Mouse (Mus musculus) lung, postnatal 0 days (tissue): ENCODE data around the gene Mfng. TPM values are rescaled to one million over a fixed set of nuclear protein-coding genes. Genes with fewer than 3 reads are reported as not detected.

Experiments used
- ATAC-seq: fragments of 200-750 bp; cut with Nextera tagmentation; 2 replicates; pipeline ENCODE4 v1.8.0; 2017; ENCODE audit warnings: moderate library complexity
- DNase-seq: peaks from one replicate; pipeline ENCODE4 v3.0.0-alpha.2; 2016; ENCODE audit warnings: low spot score
- H3K27ac ChIP-seq: fragments of 300-500 bp; sonication (generic); 2 replicates; pipeline ENCODE4 v1.5.1; 2014; ENCODE audit warnings: antibody characterized with exemption, mild to moderate bottlenecking, low read length, mixed read lengths
- H3K27me3 ChIP-seq: fragments of 300-500 bp; sonication (generic); replicated peaks from 2 replicates; pipeline ENCODE4 v1.6.1; 2014; ENCODE audit warnings: low read length, mixed read lengths; ENCODE audit not compliant: insufficient read depth
- H3K36me3 ChIP-seq: fragments of 300-500 bp; sonication (generic); 2 replicates; pipeline ENCODE4 v1.6.1; 2014; ENCODE audit warnings: low read length, mixed read lengths; ENCODE audit not compliant: insufficient read depth
- H3K4me1 ChIP-seq: fragments of 300-500 bp; sonication (generic); 2 replicates; pipeline ENCODE4 v1.6.1; 2014; ENCODE audit warnings: antibody characterized with exemption, low read depth, low read length, mixed read lengths; ENCODE audit not compliant: insufficient read depth
- H3K4me2 ChIP-seq: fragments of 300-500 bp; sonication (generic); replicated peaks from 2 replicates; pipeline ENCODE4 v1.6.1; 2014; ENCODE audit warnings: low read depth, mild to moderate bottlenecking, low read length, moderate library complexity, mixed read lengths
- H3K4me3 ChIP-seq: fragments of 300-500 bp; sonication (generic); 2 replicates; pipeline ENCODE4 v1.5.1; 2014; ENCODE audit warnings: low read depth, low read length
- H3K9ac ChIP-seq: fragments of 300-500 bp; sonication (generic); replicated peaks from 2 replicates; pipeline ENCODE4 v1.6.1; 2014; ENCODE audit warnings: low read depth, mild to moderate bottlenecking
- H3K9me3 ChIP-seq: fragments of 300-500 bp; sonication (generic); 2 replicates; pipeline ENCODE4 v1.6.1; 2016; ENCODE audit warnings: low read length, mixed read lengths
- CTCF ChIP-seq: IDR thresholded peaks from 2 replicates; pipeline ENCODE4 v1.5.1; 2016; ENCODE audit warnings: antibody characterized with exemption, mild to moderate bottlenecking
- EP300 ChIP-seq: IDR thresholded peaks from 2 replicates; pipeline ENCODE4 v1.6.1; 2016; ENCODE audit warnings: antibody characterized with exemption, mild to moderate bottlenecking, control low read depth
- WGBS: fragments of 180-500 bp; shearing (Covaris S2); extraction: QIAGEN DNeasy Blood & Tissue Kit; methylation state at CpG from one replicate; pipeline ENCODE4 v1.1.7; 2014; 5-methylcytosine and 5-hydroxymethylcytosine counted together
- polyA plus RNA-seq: library from polyadenylated mRNA; unstranded; fragments of >200 nt; fragmentation: Nextera tagmentation; extraction: Ambion mirVana; gene quantifications from 2 replicates; pipeline ENCODE4 v1.2.1, GENCODE M21; 2015

Mfng gene
- polyA plus RNA-seq, 1 experiment from 2014 or later = 47.8 TPM

DNA sequence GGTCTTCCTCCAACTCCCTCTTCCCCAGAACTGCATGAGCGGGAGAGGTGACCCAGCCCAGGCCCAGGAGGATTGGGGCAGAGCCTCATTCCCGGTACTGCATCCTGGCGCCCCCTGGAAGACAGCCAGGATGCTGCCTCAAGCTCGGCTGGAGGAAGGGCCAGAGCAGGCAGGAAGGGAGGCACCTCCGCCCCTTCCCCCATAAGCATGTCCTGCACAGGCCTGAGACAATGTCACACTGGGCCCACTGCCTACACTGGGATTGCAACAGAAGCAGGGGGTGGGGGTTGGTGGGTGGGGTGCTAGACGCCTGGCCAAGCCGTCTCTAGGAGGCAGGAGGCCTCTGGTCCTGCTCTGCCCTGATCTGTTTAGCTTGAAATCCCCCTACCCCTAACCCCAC is 12.7 kb upstream of the Mfng start:
- peaks cover 13% of the 10 kb centered on the region for H3K4me1 ChIP-seq
- H3K36me3 ChIP-seq = peaks cover 13% of the 10 kb centered on the region; the same call in 1 of the 2 replicates
- no peak overlapping the region for H3K4me2 ChIP-seq
- H3K27me3 ChIP-seq = no peaks in the 10 kb centered on the region
- TF ChIP-seq CTCF (peak; percentile 41), EP300 (peak; percentile 49)
- peak overlapping the region; percentile 84 for H3K27ac ChIP-seq
- peak; percentile 94 for ATAC-seq
- H3K9ac ChIP-seq = no peak overlapping the region
- no peak overlapping the region for H3K4me3 ChIP-seq
- DNase-seq = peak; percentile 89
- no peaks in the 10 kb centered on the region for H3K9me3 ChIP-seq
- 20% methylated on average over 7 of the region's 7 CpGs for WGBS

GRCm38 (mm10) chr15:78785258-78785657 is 12.0 kb upstream of the Mfng start:
- H3K27ac ChIP-seq = peak overlapping the region; percentile 84; the same call in 1 of the 2 replicates

GRCm38 (mm10) chr15:78784520-78784919 is 11.2 kb upstream of the Mfng start:
- ATAC-seq (no peak), DNase-seq (no peak)
- Histone ChIP-seq H3K4me2 (no peak overlapping the region), H3K9me3 (no peaks in the 10 kb centered on the region), H3K27ac (no peak overlapping the region), H3K9ac (no peak overlapping the region), H3K36me3 (peaks cover 20% of the 10 kb centered on the region; the same call in 1 of the 2 replicates), H3K4me1 (peaks cover 11% of the 10 kb centered on the region), H3K4me3 (no peak overlapping the region), H3K27me3 (no peaks in the 10 kb centered on the region)
- 64% methylated on average over 5 of the region's 5 CpGs for WGBS
- TF ChIP-seq CTCF (no peak), EP300 (no peak)

More at GRCm38 (mm10) chr15:78785258-78785657, 12.0 kb upstream of the Mfng start:
- H3K9me3 ChIP-seq = no peaks in the 10 kb centered on the region
- H3K4me2 ChIP-seq = no peak overlapping the region
- H3K9ac ChIP-seq = no peak overlapping the region
- no peak overlapping the region for H3K4me3 ChIP-seq
- TF ChIP-seq CTCF (no peak), EP300 (no peak)
- peaks cover 13% of the 10 kb centered on the region; the same call in 1 of the 2 replicates for H3K36me3 ChIP-seq
- no peaks in the 10 kb centered on the region for H3K27me3 ChIP-seq
- WGBS = 89% methylated on average over 7 of the region's 7 CpGs
- peaks cover 11% of the 10 kb centered on the region for H3K4me1 ChIP-seq
- no peak for ATAC-seq
- DNase-seq = no peak

- Histone ChIP-seq H3K9me3 (no peaks in the 10 kb centered on the region), H3K4me2 (no peak overlapping the region), H3K27ac (no peak overlapping the region), H3K36me3 (peaks cover 16% of the 10 kb centered on the region; the same call in 1 of the 2 replicates), H3K4me3 (no peak overlapping the region), H3K27me3 (no peaks in the 10 kb centered on the region), H3K9ac (no peak overlapping the region), H3K4me1 (peaks cover 8% of the 10 kb centered on the region)
- no peak for ATAC-seq
- TF ChIP-seq CTCF (peak; percentile 28; the same call in 1 of the 2 replicates), EP300 (no peak)
- WGBS = 67% methylated on average over 14 of the region's 14 CpGs
- no peak for DNase-seq
These were observed 9.3 kb upstream of the Mfng start for GRCm38 (mm10) chr15:78782348-78783103.

GRCm38 (mm10) chr15:78780908-78781307 is 7.6 kb upstream of the Mfng start:
- TF ChIP-seq CTCF (no peak), EP300 (no peak)
- no peak for ATAC-seq
- 81% methylated on average over 7 of the region's 7 CpGs for WGBS
- Histone ChIP-seq H3K9me3 (no peaks in the 10 kb centered on the region), H3K4me3 (no peak overlapping the region), H3K9ac (no peak overlapping the region), H3K4me1 (0 out of 2 replicates have a peak, but pooled peaks cover 2% of the 10 kb centered on the region), H3K27ac (no peak overlapping the region), H3K27me3 (no peaks in the 10 kb centered on the region), H3K36me3 (0 out of 2 replicates have a peak, but pooled peaks cover 7% of the 10 kb centered on the region), H3K4me2 (no peak overlapping the region)
- no peak for DNase-seq

DNA sequence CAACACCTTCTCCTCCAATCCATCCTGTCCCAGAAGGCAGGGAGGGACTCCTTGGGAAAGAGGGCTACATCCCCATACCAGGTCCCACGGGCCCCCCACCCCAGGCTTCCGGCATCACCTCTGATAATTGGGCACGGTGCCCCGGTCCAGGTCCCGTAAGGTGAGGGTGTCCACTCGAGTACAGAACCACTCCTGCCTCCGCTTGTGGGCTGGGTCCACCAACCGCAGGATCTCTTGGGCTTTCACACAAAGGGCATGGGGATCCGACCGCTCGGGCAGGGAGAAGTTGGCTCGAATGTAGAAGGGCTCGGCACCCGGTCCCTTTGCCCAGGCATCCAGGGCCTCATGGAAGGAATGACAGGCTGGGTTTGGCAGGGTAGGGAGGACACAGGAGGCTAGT is 7.1 kb upstream of the Mfng start:
- Histone ChIP-seq H3K9ac (no peak overlapping the region), H3K4me3 (no peak overlapping the region), H3K4me1 (no peaks in the 10 kb centered on the region), H3K9me3 (no peaks in the 10 kb centered on the region), H3K27me3 (no peaks in the 10 kb centered on the region), H3K27ac (no peak overlapping the region), H3K4me2 (no peak overlapping the region), H3K36me3 (0 out of 2 replicates have a peak, but pooled peaks cover 10% of the 10 kb centered on the region)
- WGBS = 91% methylated on average over 14 of the region's 14 CpGs
- DNase-seq (no peak), ATAC-seq (no peak)
- TF ChIP-seq EP300 = no peak
- no peak for TF ChIP-seq CTCF
